Mouse (Mus musculus) megakaryocyte, embryonic 14.5 days (primary cell): ENCODE measurements around the gene Ppp2r5a. TPM values are rescaled to one million over a fixed set of nuclear protein-coding genes. Genes with fewer than 3 reads are reported as not detected.

Source experiments
- H3K27me3 ChIP-seq: replicated peaks from 2 replicates; pipeline ENCODE3; 2012; ENCODE audit warnings: inconsistent platforms
- H3K36me3 ChIP-seq: replicated peaks from 2 replicates; pipeline ENCODE3; 2012; ENCODE audit warnings: low read length, inconsistent platforms, mixed read lengths
- H3K4me1 ChIP-seq: 2 replicates; pipeline ENCODE4 v1.6.1; 2012; ENCODE audit warnings: inconsistent platforms
- H3K4me3 ChIP-seq: replicated peaks from 2 replicates; pipeline ENCODE3; 2012; ENCODE audit warnings: moderate library complexity, mild to moderate bottlenecking, inconsistent platforms
- H3K9me3 ChIP-seq: 2 replicates; pipeline ENCODE4 v1.6.1; 2012; ENCODE audit warnings: inconsistent platforms
- FLI1 ChIP-seq: IDR thresholded peaks from 2 replicates; pipeline ENCODE4 v1.6.1; 2012; ENCODE audit warnings: low read length, inconsistent platforms, mixed read lengths
- GATA1 ChIP-seq: IDR thresholded peaks from 3 replicates; pipeline ENCODE4 v1.6.1; 2012; ENCODE audit warnings: mixed read lengths, low read length, inconsistent platforms, borderline replicate concordance
- polyA plus RNA-seq: library from polyadenylated mRNA; stranded (reverse); fragments of >175 nt; gene quantifications from 2 replicates; pipeline ENCODE4 v1.2.3, GENCODE M21; 2012; ENCODE audit warnings: low replicate concordance; ENCODE audit not compliant: insufficient read depth

Gene Ppp2r5a
- polyA plus RNA-seq, 1 experiment, result 55.5 TPM

DNA sequence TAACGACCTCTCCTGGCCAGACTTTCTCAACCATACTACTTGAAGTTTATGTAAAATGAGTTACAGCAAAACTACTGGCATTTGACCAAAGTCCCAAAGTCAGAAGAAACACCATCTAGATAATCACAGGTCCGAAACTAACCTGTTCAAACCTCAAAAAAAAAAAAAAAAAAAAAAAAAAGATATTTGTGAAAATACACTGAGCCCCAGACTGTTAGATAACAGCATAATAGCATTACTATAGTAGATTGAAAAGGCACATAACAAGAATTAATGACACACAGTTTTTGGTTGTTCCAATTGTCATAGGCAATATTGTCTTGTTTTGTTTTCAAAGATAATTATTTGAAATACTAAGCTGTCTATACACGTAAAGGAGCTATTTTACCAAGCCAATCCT, 9.5 kb downstream of the Ppp2r5a start:
- peaks cover 39% of the 10 kb centered on the region for H3K4me1 ChIP-seq
- no peak for TF ChIP-seq FLI1
- TF ChIP-seq GATA1, result no peak
- no peaks in the 10 kb centered on the region for H3K9me3 ChIP-seq
- no peaks in the 10 kb centered on the region for H3K36me3 ChIP-seq
- H3K27me3 ChIP-seq, result no peaks in the 10 kb centered on the region
- no peak overlapping the region for H3K4me3 ChIP-seq

DNA sequence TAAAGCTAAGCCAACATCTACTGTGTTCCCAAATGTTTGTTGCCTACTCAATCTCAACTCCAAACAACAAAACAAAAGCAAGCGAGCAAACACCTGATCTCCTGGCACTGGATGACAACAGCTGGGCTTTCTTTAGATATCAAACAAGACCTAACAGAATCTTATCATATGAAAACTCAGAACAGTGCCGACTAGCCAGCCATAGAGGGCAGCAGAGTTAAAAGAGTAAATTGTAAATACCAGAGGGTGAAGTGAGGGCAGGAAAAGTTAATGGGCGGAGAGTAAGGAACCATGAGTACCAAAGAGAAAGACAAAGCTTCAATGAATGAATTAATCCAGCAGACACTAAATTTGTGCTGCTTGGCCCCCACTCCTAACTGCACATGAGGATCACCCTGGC, 11.8 kb downstream of the Ppp2r5a start:
- peak overlapping the region; percentile 4 for H3K4me3 ChIP-seq
- peaks cover 39% of the 10 kb centered on the region for H3K4me1 ChIP-seq
- H3K36me3 ChIP-seq, result no peaks in the 10 kb centered on the region
- no peaks in the 10 kb centered on the region for H3K27me3 ChIP-seq
- no peaks in the 10 kb centered on the region for H3K9me3 ChIP-seq
- TF ChIP-seq FLI1, result no peak
- no peak for TF ChIP-seq GATA1

DNA sequence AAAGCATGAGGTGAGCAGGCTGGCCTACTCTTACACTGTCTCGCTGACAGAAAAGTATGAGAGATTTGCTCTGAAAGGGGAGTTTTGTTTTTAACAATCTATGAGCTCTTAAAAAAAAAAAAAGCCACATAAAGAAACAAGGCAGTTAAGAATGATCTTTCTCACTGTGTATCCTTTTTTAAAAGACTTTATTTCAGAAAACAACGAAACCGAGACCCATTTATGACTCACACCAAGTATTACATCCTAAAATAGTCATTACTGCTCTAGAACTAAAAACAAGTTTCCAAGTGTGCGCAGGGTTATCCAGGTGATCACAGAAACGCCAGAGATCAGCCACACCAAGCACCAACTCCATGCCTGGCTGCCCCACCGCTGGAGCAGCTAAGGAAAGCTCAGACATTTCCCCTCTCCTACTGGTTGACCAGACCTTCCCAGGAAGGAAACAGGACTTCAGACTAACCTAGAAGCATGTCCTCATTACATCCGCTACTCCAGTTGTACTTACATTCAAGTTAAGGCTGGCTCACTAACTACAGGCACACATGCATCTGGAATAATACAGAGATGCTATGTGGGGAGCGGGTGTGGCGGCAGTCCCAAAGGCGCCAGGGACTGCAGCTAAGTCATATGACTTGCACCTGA, 18.2 kb downstream of the Ppp2r5a start:
- H3K9me3 ChIP-seq, result no peaks in the 10 kb centered on the region
- H3K4me3 ChIP-seq, result no peak overlapping the region
- H3K4me1 ChIP-seq, result peaks cover 49% of the 10 kb centered on the region
- no peaks in the 10 kb centered on the region for H3K27me3 ChIP-seq
- peaks cover 17% of the 10 kb centered on the region for H3K36me3 ChIP-seq
- TF ChIP-seq FLI1 (no peak), GATA1 (no peak)

DNA sequence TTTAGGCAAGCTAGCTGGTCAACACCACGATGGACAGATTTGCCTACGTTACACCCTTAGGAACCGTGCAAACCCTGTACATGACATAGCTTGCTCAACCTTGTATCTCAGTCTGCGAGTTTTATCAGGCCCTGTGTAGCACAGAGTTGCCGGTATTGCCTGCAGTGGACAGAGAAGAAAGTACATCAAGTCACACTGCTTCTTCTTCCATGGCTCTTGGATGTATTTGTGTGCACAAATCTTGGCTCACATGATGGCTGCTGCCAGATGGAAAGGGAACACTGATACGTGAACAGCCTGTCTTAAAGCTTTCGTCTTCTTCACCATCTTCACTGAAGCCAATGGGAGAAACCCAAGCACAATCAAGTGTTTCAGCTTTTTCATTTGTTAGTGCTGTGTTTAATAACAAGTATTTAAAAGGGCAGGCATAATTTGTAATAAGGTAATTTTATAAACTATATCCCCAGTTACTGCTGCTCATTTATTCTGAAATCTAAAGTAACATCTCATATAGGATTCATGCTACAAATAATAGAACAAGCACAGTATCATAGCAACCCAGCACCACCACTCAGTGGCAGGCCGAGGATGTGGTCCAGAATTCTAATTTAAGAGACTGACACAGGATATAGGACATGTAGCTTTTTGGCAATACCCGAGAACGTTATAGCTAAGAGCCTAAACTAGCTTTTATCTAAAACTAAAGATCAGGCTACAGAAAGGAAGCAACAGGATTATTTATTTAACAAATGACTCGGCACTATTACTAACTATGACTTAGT, 20.9 kb downstream of the Ppp2r5a start:
- no peak for TF ChIP-seq GATA1
- no peak for TF ChIP-seq FLI1

DNA sequence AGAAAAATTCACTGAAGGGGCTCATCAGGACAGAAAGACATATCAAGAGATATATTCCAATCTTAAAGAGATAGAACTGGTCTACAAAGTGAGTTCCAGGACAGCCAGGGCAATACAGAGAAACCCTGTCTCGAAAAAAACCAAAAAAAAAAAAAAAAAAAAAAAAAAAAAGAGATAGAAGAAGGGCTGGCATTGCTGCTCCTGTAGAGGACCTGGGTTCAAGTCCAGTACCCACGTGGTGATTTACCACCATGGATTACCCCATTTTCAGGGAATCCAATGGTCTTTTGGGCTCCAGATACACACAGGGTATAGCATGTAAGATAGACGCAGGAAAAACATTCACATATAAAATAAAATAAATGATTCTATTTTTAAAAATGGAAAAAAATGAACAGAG, 22.2 kb downstream of the Ppp2r5a start:
- no peaks in the 10 kb centered on the region for H3K27me3 ChIP-seq
- TF ChIP-seq FLI1, result no peak
- no peak for TF ChIP-seq GATA1
- H3K36me3 ChIP-seq, result peaks cover 41% of the 10 kb centered on the region
- no peak overlapping the region for H3K4me3 ChIP-seq
- H3K9me3 ChIP-seq, result no peaks in the 10 kb centered on the region
- peaks cover 76% of the 10 kb centered on the region for H3K4me1 ChIP-seq

More for the DNA sequence above, 20.9 kb downstream of the Ppp2r5a start:
- Histone ChIP-seq H3K4me3 (no peak overlapping the region), H3K4me1 (peaks cover 63% of the 10 kb centered on the region), H3K36me3 (peaks cover 29% of the 10 kb centered on the region), H3K27me3 (no peaks in the 10 kb centered on the region), H3K9me3 (no peaks in the 10 kb centered on the region)

DNA sequence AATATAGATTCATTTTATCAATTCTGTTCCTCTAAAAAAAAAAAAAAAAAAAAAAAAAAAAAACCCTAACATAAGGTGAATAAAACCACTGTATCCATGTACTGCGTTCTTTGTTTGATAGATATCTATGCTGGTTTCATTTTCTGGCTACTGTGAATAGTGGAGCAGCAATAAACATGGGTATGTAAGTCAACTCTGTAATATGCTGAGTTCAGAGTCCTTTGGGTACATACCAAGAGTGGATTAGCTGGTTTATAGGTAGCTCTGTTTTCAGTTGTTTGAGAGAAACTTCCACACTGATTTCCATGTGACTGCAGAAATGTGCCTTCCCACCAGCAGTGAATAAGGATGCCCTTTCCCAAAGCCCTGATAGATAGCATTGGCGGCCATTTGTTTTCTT, 25.0 kb downstream of the Ppp2r5a start:
- TF ChIP-seq FLI1 (no peak), GATA1 (no peak)
- Histone ChIP-seq H3K9me3 (no peaks in the 10 kb centered on the region), H3K4me3 (no peak overlapping the region), H3K27me3 (no peaks in the 10 kb centered on the region), H3K4me1 (peaks cover 73% of the 10 kb centered on the region), H3K36me3 (peaks cover 41% of the 10 kb centered on the region)

DNA sequence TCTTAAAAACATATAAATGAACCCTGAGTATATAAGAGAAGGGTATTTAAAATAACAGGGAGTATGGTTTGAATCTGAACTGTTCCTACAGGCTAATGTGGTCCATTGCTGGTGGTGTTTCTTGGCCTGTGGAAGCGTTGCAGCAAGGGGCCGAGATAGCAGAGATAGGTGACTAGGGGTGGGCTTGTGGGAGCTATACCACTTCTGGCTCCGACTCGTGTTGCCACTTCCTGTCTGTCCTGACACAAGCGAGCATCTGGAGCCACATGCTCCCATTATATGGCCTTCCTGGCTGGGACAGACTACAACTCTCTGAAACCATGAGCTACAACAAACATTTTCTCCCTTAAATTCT, 27.5 kb downstream of the Ppp2r5a start:
- peak overlapping the region; percentile 53 for H3K4me3 ChIP-seq
- H3K9me3 ChIP-seq, result no peaks in the 10 kb centered on the region
- peaks cover 52% of the 10 kb centered on the region for H3K4me1 ChIP-seq
- TF ChIP-seq FLI1 (no peak), GATA1 (no peak)
- no peaks in the 10 kb centered on the region for H3K27me3 ChIP-seq
- peaks cover 60% of the 10 kb centered on the region for H3K36me3 ChIP-seq

DNA sequence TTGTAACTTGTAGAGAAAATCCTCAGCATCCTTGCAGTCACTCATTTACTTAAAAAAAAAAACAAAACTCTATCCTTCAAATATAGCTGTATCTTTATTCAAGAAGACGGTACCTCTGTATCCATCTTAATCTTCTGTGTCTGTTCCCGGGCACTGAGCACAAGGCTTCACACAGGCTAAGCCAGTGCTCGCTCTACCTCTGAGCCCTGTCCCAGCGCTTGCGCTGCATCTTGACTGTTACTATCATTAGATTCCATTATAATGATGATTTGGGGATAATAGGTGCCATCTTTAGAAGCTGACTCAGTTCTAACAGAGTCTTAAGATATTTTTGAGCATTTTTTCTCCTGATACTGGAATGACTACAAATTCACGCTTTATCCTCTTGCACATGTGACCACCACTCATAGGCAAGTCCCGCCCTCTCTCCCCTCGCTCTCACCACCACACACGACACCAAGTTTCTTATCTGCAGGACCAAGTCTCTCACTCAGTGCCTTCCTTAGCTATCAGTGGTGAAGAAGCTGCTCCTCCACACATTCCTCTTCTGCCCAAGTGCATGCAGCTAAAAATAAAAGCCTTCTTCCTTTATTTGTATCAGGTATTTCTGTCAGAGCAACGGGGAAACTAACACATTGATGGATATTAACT, 28.0 kb downstream of the Ppp2r5a start:
- TF ChIP-seq GATA1 (no peak), FLI1 (no peak)
- Histone ChIP-seq H3K27me3 (no peaks in the 10 kb centered on the region), H3K36me3 (peaks cover 57% of the 10 kb centered on the region), H3K9me3 (no peaks in the 10 kb centered on the region), H3K4me3 (no peak overlapping the region), H3K4me1 (peaks cover 47% of the 10 kb centered on the region)

DNA sequence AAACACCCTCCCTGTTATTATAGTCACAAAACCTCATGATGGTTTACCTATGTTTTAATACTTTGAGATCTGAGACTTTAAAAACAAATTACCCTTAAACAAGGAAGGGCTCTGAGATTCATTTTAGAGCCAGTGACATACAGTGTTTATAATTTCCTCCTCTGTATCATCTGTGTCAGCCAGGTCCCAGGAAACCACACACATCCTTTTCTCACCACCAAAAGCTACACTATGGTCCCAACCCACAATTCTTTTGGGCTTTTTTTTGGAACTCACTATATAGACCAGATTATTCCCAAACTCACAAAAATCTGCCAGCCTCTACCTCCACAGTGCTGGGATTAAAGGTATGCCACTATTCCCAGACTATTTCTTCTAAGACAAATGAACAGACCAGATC, 33.9 kb downstream of the Ppp2r5a start:
- Histone ChIP-seq H3K27me3 (no peaks in the 10 kb centered on the region), H3K36me3 (peaks cover 79% of the 10 kb centered on the region), H3K4me1 (peaks cover 17% of the 10 kb centered on the region), H3K4me3 (no peak overlapping the region), H3K9me3 (no peaks in the 10 kb centered on the region)
- TF ChIP-seq GATA1 (no peak), FLI1 (no peak)

DNA sequence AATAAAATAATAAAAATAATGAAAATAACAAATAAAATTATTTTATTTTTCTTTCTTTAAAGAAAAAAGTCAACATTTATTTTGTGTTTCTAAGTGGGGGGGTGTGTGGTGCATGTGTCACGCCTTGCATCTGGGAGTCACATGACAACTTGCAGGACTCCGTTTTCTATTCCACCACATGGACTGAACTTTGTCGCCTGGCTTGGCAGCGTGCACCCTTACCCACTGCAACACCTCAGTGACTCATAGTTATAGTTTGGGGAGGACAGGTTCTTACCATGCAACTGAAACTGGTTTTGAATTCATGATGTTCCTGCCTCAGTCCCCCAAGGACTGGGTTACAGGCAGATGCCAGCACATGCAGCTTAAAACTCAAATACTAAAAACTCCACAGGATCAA, 34.9 kb downstream of the Ppp2r5a start:
- Histone ChIP-seq H3K36me3 (peaks cover 86% of the 10 kb centered on the region), H3K9me3 (no peaks in the 10 kb centered on the region), H3K4me1 (peaks cover 13% of the 10 kb centered on the region), H3K27me3 (no peaks in the 10 kb centered on the region), H3K4me3 (no peak overlapping the region)
- TF ChIP-seq FLI1 (no peak), GATA1 (no peak)

DNA sequence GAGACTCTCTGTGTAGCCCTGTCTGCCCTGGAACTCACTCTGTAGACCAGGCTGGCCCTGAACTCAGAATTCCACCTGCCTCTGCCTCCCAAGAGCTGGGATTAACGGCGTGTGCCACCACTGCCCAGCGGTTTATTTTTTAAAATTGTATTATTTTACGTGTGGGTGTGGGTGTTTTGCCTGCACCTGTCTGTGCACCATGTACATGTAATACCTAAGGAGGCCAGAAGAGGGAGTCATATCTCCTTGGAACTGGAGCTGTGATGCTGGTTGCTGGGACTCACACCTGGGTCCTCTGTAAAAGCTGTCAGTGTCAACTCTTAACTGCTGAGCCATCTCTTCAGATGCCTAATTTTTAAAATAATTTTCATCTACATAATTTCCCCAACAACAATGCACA, 38.6 kb downstream of the Ppp2r5a start:
- Histone ChIP-seq H3K27me3 (no peaks in the 10 kb centered on the region), H3K4me3 (no peak overlapping the region), H3K4me1 (peaks cover 17% of the 10 kb centered on the region), H3K9me3 (no peaks in the 10 kb centered on the region), H3K36me3 (peaks cover 97% of the 10 kb centered on the region)
- no peak for TF ChIP-seq FLI1
- TF ChIP-seq GATA1, result no peak
